Mouse (Mus musculus) hindbrain, embryonic 13.5 days (tissue): ENCODE measurements around the gene Slc39a3. TPM values are rescaled to one million over a fixed set of nuclear protein-coding genes. Genes with fewer than 3 reads are reported as not detected.
"Not testable (repeated sequence)": the region's sequence is repeated elsewhere in the genome, so short reads cannot be mapped to it uniquely, and the experiment has no call there.

Experiments
- ATAC-seq: fragments of 200-750 bp; cut with Nextera tagmentation; 2 replicates; pipeline ENCODE4 v1.8.0; 2017; ENCODE audit warnings: moderate TSS enrichment; ENCODE audit not compliant: low FRiP score
- H3K27ac ChIP-seq: fragments of 300-500 bp; sonication (generic); 2 replicates; pipeline ENCODE4 v1.5.1; 2015; ENCODE audit warnings: inconsistent platforms, mild to moderate bottlenecking, moderate library complexity
- H3K27me3 ChIP-seq: fragments of 300-500 bp; sonication (generic); 2 replicates; pipeline ENCODE4 v1.6.1; 2015; ENCODE audit warnings: mild to moderate bottlenecking, inconsistent platforms
- H3K36me3 ChIP-seq: fragments of 300-500 bp; sonication (generic); 2 replicates; pipeline ENCODE4 v1.6.1; 2015; ENCODE audit warnings: mild to moderate bottlenecking, inconsistent platforms
- H3K4me1 ChIP-seq: fragments of 300-500 bp; sonication (generic); replicated peaks from 2 replicates; pipeline ENCODE4 v1.6.1; 2015; ENCODE audit warnings: inconsistent platforms
- H3K4me2 ChIP-seq: fragments of 300-500 bp; sonication (generic); 2 replicates; pipeline ENCODE4 v1.6.1; 2015; ENCODE audit warnings: inconsistent platforms, mild to moderate bottlenecking, moderate library complexity
- H3K4me3 ChIP-seq: fragments of 300-500 bp; sonication (generic); 2 replicates; pipeline ENCODE4 v1.5.1; 2015; ENCODE audit warnings: mild to moderate bottlenecking, inconsistent platforms
- H3K9ac ChIP-seq: fragments of 300-500 bp; sonication (generic); 2 replicates; pipeline ENCODE4 v1.6.1; 2015; ENCODE audit warnings: mild to moderate bottlenecking, inconsistent platforms
- H3K9me3 ChIP-seq: fragments of 300-500 bp; sonication (generic); 2 replicates; pipeline ENCODE4 v1.6.1; 2016; ENCODE audit warnings: inconsistent platforms
- WGBS: fragments of 180-500 bp; shearing (Covaris S2); methylation state at CpG from one replicate; pipeline ENCODE4 v1.1.7; 2015; 5-methylcytosine and 5-hydroxymethylcytosine counted together
- polyA plus RNA-seq: library from polyadenylated mRNA; unstranded; fragments of >200 nt; fragmentation: Nextera tagmentation; extraction: Ambion mirVana; gene quantifications from 2 replicates; pipeline ENCODE4 v1.2.1, GENCODE M21; 2015

Gene Slc39a3
- polyA plus RNA-seq, result 42.3 and 44.0 TPM in 2 replicates

DNA sequence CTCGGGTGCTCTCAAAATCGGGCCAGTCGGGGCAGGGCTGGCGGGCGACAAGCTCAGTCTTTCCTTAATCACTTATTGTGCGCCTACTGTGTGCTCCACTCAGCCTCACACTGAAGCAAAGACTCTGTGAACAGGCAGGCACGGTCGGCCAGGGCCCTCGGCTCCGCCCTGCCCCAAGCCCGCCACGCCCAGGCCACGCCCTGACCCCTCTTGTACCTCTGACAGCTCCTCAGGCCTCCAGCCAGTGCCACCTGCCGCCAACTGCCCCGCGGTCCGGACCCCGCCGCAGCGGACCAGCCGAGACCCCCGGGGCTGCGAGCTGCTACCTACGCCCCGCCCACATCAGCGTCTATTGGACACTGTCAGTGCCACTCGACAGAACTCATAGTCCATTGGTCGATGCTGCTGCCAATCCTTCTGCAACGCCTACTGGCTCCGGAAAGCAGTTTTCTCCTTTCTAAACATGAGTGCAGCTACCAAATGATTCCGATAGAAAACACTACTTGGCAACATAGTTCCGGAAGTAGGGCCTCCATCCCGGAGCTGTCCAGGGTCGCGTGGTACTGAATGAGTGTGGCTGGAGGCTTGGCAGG, at the start of gene Slc39a3:
Gene Slc39a3 (minus strand): TSS at position 439 of the 593 bp plus-strand sequence.
- ATAC-seq, result peak; percentile 99
- H3K4me3 ChIP-seq, result peak within 1 kb of the TSS; percentile 86
- WGBS, result under 1% methylated on average over 35 of the region's 35 CpGs
- peak within 1 kb of the TSS; percentile 68 for H3K4me2 ChIP-seq
- no peaks in the 10 kb centered on the region for H3K27me3 ChIP-seq
- peaks cover 32% of the 10 kb centered on the region for H3K4me1 ChIP-seq
- peak within 1 kb of the TSS; percentile 91 for H3K9ac ChIP-seq
- peaks cover 27% of the 10 kb centered on the region for H3K36me3 ChIP-seq
- H3K9me3 ChIP-seq, result no peaks in the 10 kb centered on the region
- H3K27ac ChIP-seq, result peak within 1 kb of the TSS; percentile 80

GRCm38 (mm10) chr10:81087021-81087420, 49.8 kb upstream of the Slc39a3 start:
- no peak overlapping the region for H3K4me3 ChIP-seq
- no peak overlapping the region for H3K4me2 ChIP-seq
- no peaks in the 10 kb centered on the region; the same call in 1 of the 2 replicates for H3K27me3 ChIP-seq
- 55% methylated on average over 2 of the region's 2 CpGs for WGBS
- no peak overlapping the region for H3K9ac ChIP-seq
- peaks cover 13% of the 10 kb centered on the region for H3K36me3 ChIP-seq
- H3K9me3 ChIP-seq, result no peaks in the 10 kb centered on the region
- peaks cover 7% of the 10 kb centered on the region for H3K4me1 ChIP-seq
- H3K27ac ChIP-seq, result no peak overlapping the region
- ATAC-seq, result no peak

GRCm38 (mm10) chr10:81082168-81082960, 45.1 kb upstream of the Slc39a3 start:
- Histone ChIP-seq H3K4me3 (no peak overlapping the region), H3K27me3 (no peaks in the 10 kb centered on the region), H3K4me2 (no peak overlapping the region), H3K36me3 (peaks cover 59% of the 10 kb centered on the region), H3K9me3 (no peaks in the 10 kb centered on the region), H3K27ac (no peak overlapping the region), H3K4me1 (no peaks in the 10 kb centered on the region), H3K9ac (no peak overlapping the region)
- ATAC-seq, result peak; percentile 32; the same call in 1 of the 2 replicates
- 85% methylated on average over 7 of the region's 7 CpGs for WGBS

GRCm38 (mm10) chr10:81080008-81080655, 42.9 kb upstream of the Slc39a3 start:
- Histone ChIP-seq H3K4me2 (no peak overlapping the region), H3K27me3 (no peaks in the 10 kb centered on the region), H3K9me3 (no peaks in the 10 kb centered on the region), H3K4me3 (no peak overlapping the region), H3K9ac (no peak overlapping the region), H3K4me1 (no peaks in the 10 kb centered on the region), H3K36me3 (peaks cover 78% of the 10 kb centered on the region), H3K27ac (no peak overlapping the region)
- WGBS, result 96% methylated on average over 31 of the region's 31 CpGs
- no peak for ATAC-seq

GRCm38 (mm10) chr10:81077916-81078315, 40.7 kb upstream of the Slc39a3 start:
- H3K36me3 ChIP-seq, result peaks cover 95% of the 10 kb centered on the region
- H3K4me3 ChIP-seq, result no peak overlapping the region
- H3K27ac ChIP-seq, result no peak overlapping the region
- no peak overlapping the region for H3K9ac ChIP-seq
- H3K4me1 ChIP-seq, result no peaks in the 10 kb centered on the region
- no peaks in the 10 kb centered on the region for H3K9me3 ChIP-seq
- WGBS, result 95% methylated on average over 11 of the region's 11 CpGs
- no peak overlapping the region for H3K4me2 ChIP-seq
- H3K27me3 ChIP-seq, result no peaks in the 10 kb centered on the region
- ATAC-seq, result no peak

GRCm38 (mm10) chr10:81076356-81076755, 39.1 kb upstream of the Slc39a3 start:
- Histone ChIP-seq H3K36me3 (peaks cover 88% of the 10 kb centered on the region), H3K4me3 (no peak overlapping the region), H3K27me3 (no peaks in the 10 kb centered on the region), H3K4me2 (no peak overlapping the region), H3K9me3 (no peaks in the 10 kb centered on the region), H3K9ac (no peak overlapping the region), H3K4me1 (peaks cover 6% of the 10 kb centered on the region), H3K27ac (no peak overlapping the region)
- no peak for ATAC-seq
- WGBS, result 89% methylated on average over 1 of the region's 1 CpGs

DNA sequence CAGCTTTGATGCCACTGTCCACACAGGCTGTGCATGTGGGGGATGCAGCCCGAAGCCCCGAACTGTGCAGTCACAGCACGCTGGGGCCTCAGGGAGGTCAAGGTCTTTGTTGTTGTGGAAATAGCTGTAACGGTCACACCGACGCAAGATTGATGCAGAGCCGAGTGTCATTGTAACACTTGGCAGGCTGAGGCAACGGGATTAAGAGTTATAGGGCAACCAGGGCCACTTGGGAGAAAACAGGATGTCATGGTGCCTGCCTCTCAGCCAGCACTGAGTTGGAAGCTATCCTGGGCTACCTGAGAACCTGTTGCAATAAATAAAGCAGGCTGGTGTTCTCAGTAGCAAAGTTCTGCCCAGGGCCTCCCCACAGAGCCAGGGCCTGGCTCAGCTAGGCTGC, 38.5 kb upstream of the Slc39a3 start:
- Histone ChIP-seq H3K27ac (no peak overlapping the region), H3K4me3 (no peak overlapping the region), H3K9me3 (no peaks in the 10 kb centered on the region), H3K4me2 (no peak overlapping the region), H3K9ac (no peak overlapping the region), H3K4me1 (peaks cover 12% of the 10 kb centered on the region), H3K27me3 (no peaks in the 10 kb centered on the region), H3K36me3 (peaks cover 82% of the 10 kb centered on the region)
- no peak for ATAC-seq
- WGBS, result 66% methylated on average over 8 of the region's 8 CpGs

DNA sequence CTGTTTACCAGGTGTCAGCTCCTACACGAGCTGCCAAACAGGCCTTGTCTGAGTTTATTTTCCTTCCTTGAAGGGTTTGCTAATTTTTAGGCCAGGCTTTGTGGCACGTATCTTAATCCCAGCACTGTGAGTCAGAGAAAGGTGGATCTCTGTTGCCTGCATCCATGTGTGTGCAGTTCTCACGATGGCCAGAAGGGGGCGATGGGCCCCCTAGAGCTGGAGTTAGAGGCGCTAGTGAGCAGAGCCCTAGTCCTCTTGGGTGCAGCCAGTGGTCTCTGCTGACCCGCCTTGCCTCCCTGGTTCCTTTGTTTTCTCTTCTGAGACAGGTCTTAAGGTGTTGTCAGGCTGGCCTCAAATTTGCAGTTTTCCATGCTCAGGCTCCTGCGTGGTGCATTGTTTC, 36.2 kb upstream of the Slc39a3 start:
- Histone ChIP-seq H3K27ac (no peak overlapping the region), H3K4me2 (no peak overlapping the region), H3K9me3 (no peaks in the 10 kb centered on the region), H3K9ac (no peak overlapping the region), H3K27me3 (no peaks in the 10 kb centered on the region), H3K4me3 (no peak overlapping the region), H3K36me3 (peaks cover 59% of the 10 kb centered on the region), H3K4me1 (peaks cover 26% of the 10 kb centered on the region)
- 71% methylated on average over 7 of the region's 7 CpGs for WGBS
- no peak for ATAC-seq

- Histone ChIP-seq H3K36me3 (peaks cover 48% of the 10 kb centered on the region), H3K27me3 (no peaks in the 10 kb centered on the region), H3K4me2 (no peak overlapping the region), H3K9ac (0 out of 2 replicates have a peak overlapping the region, but pooled peaks have one; percentile 90), H3K27ac (no peak overlapping the region), H3K9me3 (no peaks in the 10 kb centered on the region), H3K4me3 (no peak overlapping the region), H3K4me1 (peaks cover 26% of the 10 kb centered on the region)
- WGBS, result 92% methylated on average over 8 of the region's 8 CpGs
- ATAC-seq, result no peak
Measured at GRCm38 (mm10) chr10:81072290-81072689, 35.1 kb upstream of the Slc39a3 start.

- Histone ChIP-seq H3K4me2 (peak within 1 kb of the TSS; percentile 82), H3K9me3 (no peaks in the 10 kb centered on the region), H3K27ac (peak within 1 kb of the TSS; percentile 69), H3K4me1 (peaks cover 26% of the 10 kb centered on the region), H3K36me3 (peaks cover 26% of the 10 kb centered on the region), H3K4me3 (peak within 1 kb of the TSS; percentile 82), H3K9ac (peak within 1 kb of the TSS; percentile 90), H3K27me3 (no peaks in the 10 kb centered on the region)
- WGBS, result under 1% methylated on average over 35 of the region's 35 CpGs
- ATAC-seq, result peak; percentile 95
Measured at GRCm38 (mm10) chr10:81069836-81070235, 32.6 kb upstream of the Slc39a3 start, which contains the start of gene Thop1. TSS of gene Thop1 (plus strand) at chr10:81070035.

DNA sequence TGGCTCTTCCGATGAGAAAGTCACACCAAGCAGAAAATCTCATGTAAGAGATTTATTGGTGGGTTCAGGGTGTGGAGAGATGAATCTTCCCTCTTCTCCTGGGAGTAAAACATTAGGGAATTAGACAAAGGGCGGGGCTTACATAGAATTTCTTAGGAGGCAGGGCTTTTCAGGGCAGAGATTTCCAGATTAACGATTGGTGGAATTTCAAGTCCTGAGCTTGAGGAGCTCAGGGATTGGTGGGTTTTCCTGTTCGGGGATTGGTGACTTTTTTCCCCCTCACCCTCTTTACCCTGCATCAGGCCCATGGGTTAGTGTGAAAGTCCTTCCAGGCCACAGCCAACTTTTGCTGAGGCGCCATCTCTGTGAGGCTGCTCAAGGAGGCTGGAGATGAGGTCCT, 31.5 kb upstream of the Slc39a3 start:
- no peaks in the 10 kb centered on the region for H3K27me3 ChIP-seq
- no peak overlapping the region for H3K4me3 ChIP-seq
- H3K9ac ChIP-seq, result peak overlapping the region; percentile 60; the same call in 1 of the 2 replicates
- no peaks in the 10 kb centered on the region for H3K9me3 ChIP-seq
- no peak for ATAC-seq
- peaks cover 26% of the 10 kb centered on the region for H3K4me1 ChIP-seq
- H3K27ac ChIP-seq, result no peak overlapping the region; the same call in 1 of the 2 replicates
- H3K36me3 ChIP-seq, result peaks cover 15% of the 10 kb centered on the region
- no peak overlapping the region for H3K4me2 ChIP-seq
- 84% methylated on average over 5 of the region's 5 CpGs for WGBS

DNA sequence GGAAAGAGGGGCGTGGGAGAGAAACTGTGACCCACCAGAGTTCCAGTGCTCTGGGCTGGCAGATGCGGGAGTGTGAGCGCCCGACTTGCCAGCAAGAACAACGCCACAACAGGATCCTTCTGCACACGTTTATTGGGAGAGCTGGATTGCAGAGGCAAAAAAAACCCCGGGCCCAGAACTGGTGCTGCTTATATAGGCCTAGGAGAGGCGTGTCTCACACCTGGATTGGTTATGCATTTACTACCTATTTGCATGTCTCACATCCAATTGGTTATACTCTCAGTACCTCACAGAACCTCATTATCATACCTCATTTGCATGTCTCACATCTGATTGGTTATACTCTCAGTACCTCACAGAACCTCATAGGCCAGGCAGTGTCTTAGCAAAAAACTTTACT, 27.3 kb upstream of the Slc39a3 start:
- WGBS, result 86% methylated on average over 8 of the region's 8 CpGs
- H3K27ac ChIP-seq, H3K4me1 ChIP-seq, H3K9ac ChIP-seq, H3K36me3 ChIP-seq, ATAC-seq, H3K4me2 ChIP-seq, H3K27me3 ChIP-seq, H3K4me3 ChIP-seq, H3K9me3 ChIP-seq: not testable (repeated sequence)
